Mouse (Mus musculus) forebrain, embryonic 12.5 days (tissue): Measurements from ENCODE around the gene Ankrd22. TPM values are rescaled to one million over a fixed set of nuclear protein-coding genes. Genes with fewer than 3 reads are reported as not detected.

Source experiments
- ATAC-seq: fragments of 200-750 bp; cut with Nextera tagmentation; 2 replicates; pipeline ENCODE4 v1.8.0; 2017; ENCODE audit warnings: moderate TSS enrichment; ENCODE audit not compliant: low FRiP score
- H3K27ac ChIP-seq: fragments of 300-500 bp; sonication (generic); 2 replicates; pipeline ENCODE4 v1.5.1; 2016; ENCODE audit warnings: mild to moderate bottlenecking
- H3K27me3 ChIP-seq: fragments of 300-500 bp; sonication (generic); 2 replicates; pipeline ENCODE4 v1.6.1; 2016; ENCODE audit warnings: mild to moderate bottlenecking
- H3K36me3 ChIP-seq: fragments of 300-500 bp; sonication (generic); replicated peaks from 2 replicates; pipeline ENCODE4 v1.6.1; 2016; ENCODE audit warnings: mild to moderate bottlenecking
- H3K4me1 ChIP-seq: fragments of 300-500 bp; sonication (generic); 2 replicates; pipeline ENCODE4 v1.6.1; 2016
- H3K4me2 ChIP-seq: fragments of 300-500 bp; sonication (generic); 2 replicates; pipeline ENCODE4 v1.6.1; 2016; ENCODE audit warnings: mild to moderate bottlenecking, moderate library complexity
- H3K4me3 ChIP-seq: fragments of 300-500 bp; sonication (generic); replicated peaks from 2 replicates; pipeline ENCODE4 v1.5.1; 2016; ENCODE audit warnings: mild to moderate bottlenecking
- H3K9ac ChIP-seq: fragments of 300-500 bp; sonication (generic); 2 replicates; pipeline ENCODE4 v1.6.1; 2016; ENCODE audit warnings: mild to moderate bottlenecking
- H3K9me3 ChIP-seq: fragments of 300-500 bp; sonication (generic); 2 replicates; pipeline ENCODE4 v1.6.1; 2016
- WGBS: fragments of 180-500 bp; shearing (Covaris S2); methylation state at CpG from one replicate; pipeline ENCODE4 v1.1.7; 2016; 5-methylcytosine and 5-hydroxymethylcytosine counted together
- polyA plus RNA-seq: library from polyadenylated mRNA; unstranded; fragments of >200 nt; fragmentation: Nextera tagmentation; extraction: Ambion mirVana; gene quantifications from 2 replicates; pipeline ENCODE4 v1.2.1, GENCODE M21; 2016

Gene Ankrd22
- polyA plus RNA-seq, 1 experiment from 2014 or later = not detected

DNA sequence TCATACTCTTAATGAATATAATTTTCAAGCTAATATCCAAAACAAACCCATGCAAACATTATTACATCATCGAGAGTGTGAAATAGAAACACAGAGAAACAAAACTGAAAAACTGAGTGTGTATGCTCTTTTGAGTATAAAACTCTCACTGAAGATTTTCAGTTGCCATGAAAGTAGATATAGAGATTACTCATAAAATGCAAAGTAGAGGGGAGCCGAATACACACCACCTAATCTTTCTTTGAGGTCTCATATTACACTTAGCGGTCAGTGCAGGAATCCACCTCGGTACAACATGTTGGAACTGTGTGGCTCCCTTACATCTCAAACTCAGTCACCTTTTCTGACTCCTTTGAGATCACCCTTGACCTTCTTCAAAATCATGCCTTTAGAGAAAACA lies 46.2 kb downstream of the Ankrd22 start:
- Histone ChIP-seq H3K27me3 (no peaks in the 10 kb centered on the region), H3K4me3 (no peak overlapping the region), H3K9ac (no peak overlapping the region), H3K4me1 (no peaks in the 10 kb centered on the region), H3K9me3 (no peaks in the 10 kb centered on the region), H3K4me2 (no peak overlapping the region), H3K27ac (no peak overlapping the region), H3K36me3 (no peaks in the 10 kb centered on the region)
- 86% methylated on average over 4 of the region's 4 CpGs for WGBS
- no peak for ATAC-seq

- Histone ChIP-seq H3K36me3 (no peaks in the 10 kb centered on the region), H3K4me3 (no peak overlapping the region), H3K9ac (no peak overlapping the region), H3K27me3 (no peaks in the 10 kb centered on the region), H3K27ac (no peak overlapping the region), H3K9me3 (no peaks in the 10 kb centered on the region), H3K4me2 (no peak overlapping the region), H3K4me1 (no peaks in the 10 kb centered on the region)
- no peak for ATAC-seq
- WGBS = 89% methylated on average over 1 of the region's 1 CpGs
Measured at GRCm38 (mm10) chr19:34119102-34119501, 46.8 kb downstream of the Ankrd22 start.

- H3K4me1 ChIP-seq = no peaks in the 10 kb centered on the region
- H3K36me3 ChIP-seq = no peaks in the 10 kb centered on the region
- no peaks in the 10 kb centered on the region for H3K27me3 ChIP-seq
- 93% methylated on average over 3 of the region's 3 CpGs for WGBS
- H3K4me3 ChIP-seq = no peak overlapping the region
- no peak for ATAC-seq
- H3K27ac ChIP-seq = no peak overlapping the region
- H3K4me2 ChIP-seq = no peak overlapping the region
- H3K9me3 ChIP-seq = no peaks in the 10 kb centered on the region
- H3K9ac ChIP-seq = no peak overlapping the region
Measured at GRCm38 (mm10) chr19:34104841-34105240, 61.0 kb downstream of the Ankrd22 start.

DNA sequence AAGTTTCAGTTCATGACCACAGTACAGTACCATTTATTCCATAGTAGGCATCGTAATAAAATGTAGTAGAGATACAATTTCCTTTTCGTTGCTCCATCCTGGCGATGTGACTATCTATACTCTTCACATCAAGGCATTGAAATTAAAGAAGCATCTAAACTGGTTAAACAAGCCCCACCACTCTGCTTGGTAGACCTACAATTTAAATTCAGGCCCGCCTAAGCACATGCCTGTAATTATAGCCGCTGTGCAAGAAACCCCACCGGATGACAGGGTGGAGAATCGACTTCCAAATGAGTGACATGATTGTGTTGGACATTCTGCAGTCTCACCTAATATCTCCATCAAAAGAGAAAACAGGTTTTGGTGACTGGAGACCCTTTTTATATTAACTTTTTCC lies 64.0 kb downstream of the Ankrd22 start:
- Histone ChIP-seq H3K9me3 (no peaks in the 10 kb centered on the region), H3K27ac (no peak overlapping the region), H3K4me2 (no peak overlapping the region), H3K4me3 (no peak overlapping the region), H3K4me1 (no peaks in the 10 kb centered on the region), H3K9ac (no peak overlapping the region), H3K36me3 (no peaks in the 10 kb centered on the region), H3K27me3 (no peaks in the 10 kb centered on the region)
- ATAC-seq = no peak
- 92% methylated on average over 7 of the region's 7 CpGs for WGBS

DNA sequence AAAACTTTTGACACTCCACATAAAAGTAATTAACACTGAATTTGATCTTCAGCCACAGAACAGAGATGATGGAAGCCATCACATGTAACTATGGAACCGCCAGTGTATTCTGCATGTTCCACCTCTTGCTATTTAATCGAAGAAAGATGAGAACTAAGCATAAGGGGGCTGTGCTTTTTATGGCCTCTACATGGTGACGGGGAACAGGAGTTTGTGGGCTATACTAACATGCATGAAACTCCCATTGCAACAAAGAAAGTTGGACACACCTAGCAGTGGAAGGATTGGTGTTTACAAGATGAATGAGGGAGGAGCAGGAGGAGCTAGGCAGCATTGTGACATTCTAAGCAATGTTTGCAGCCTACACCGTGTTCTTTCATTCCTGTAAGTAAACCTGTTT lies 65.2 kb downstream of the Ankrd22 start, which contains the start of gene Lipm:
TSS of gene Lipm (plus strand) at position 301 of the 400 bp plus-strand sequence.
- ATAC-seq = no peak
- 88% methylated on average over 4 of the region's 4 CpGs for WGBS
- H3K9ac ChIP-seq = no peak within 1 kb of the TSS

DNA sequence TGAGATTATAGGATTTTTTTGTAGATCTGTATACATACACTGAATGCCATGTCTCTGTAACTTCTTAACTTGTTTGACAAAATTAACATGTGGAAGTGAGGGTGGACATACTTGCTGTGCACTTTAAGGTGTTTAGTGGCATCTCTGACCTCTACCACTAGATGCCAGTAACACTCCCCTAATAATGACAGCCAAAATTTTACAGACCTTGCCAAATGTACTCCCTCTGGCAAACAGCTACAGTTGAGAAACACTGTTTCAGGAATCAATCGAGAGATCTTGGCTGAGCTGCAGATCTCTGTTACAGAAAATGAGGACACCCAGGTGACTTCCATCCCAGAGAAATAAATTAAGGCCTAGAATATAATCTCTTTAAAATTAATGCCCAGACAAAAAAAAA lies 69.6 kb downstream of the Ankrd22 start:
- WGBS = 85% methylated on average over 1 of the region's 1 CpGs
- Histone ChIP-seq H3K9ac (no peak overlapping the region), H3K4me2 (no peak overlapping the region), H3K27ac (no peak overlapping the region), H3K4me1 (no peaks in the 10 kb centered on the region), H3K36me3 (no peaks in the 10 kb centered on the region), H3K4me3 (no peak overlapping the region), H3K27me3 (no peaks in the 10 kb centered on the region), H3K9me3 (no peaks in the 10 kb centered on the region)
- no peak for ATAC-seq

More for the DNA sequence above, 65.2 kb downstream of the Ankrd22 start, which contains the start of gene Lipm:
- H3K36me3 ChIP-seq = no peaks in the 10 kb centered on the region
- H3K4me2 ChIP-seq = no peak within 1 kb of the TSS
- H3K27me3 ChIP-seq = no peaks in the 10 kb centered on the region
- H3K4me1 ChIP-seq = no peaks in the 10 kb centered on the region
- H3K27ac ChIP-seq = no peak within 1 kb of the TSS
- H3K9me3 ChIP-seq = no peaks in the 10 kb centered on the region
- H3K4me3 ChIP-seq = no peak within 1 kb of the TSS

GRCm38 (mm10) chr19:34095381-34095780 lies 70.5 kb downstream of the Ankrd22 start:
- Histone ChIP-seq H3K9me3 (no peaks in the 10 kb centered on the region), H3K4me3 (no peak overlapping the region), H3K4me1 (no peaks in the 10 kb centered on the region), H3K36me3 (no peaks in the 10 kb centered on the region), H3K4me2 (no peak overlapping the region), H3K27me3 (no peaks in the 10 kb centered on the region), H3K9ac (no peak overlapping the region), H3K27ac (no peak overlapping the region)
- ATAC-seq = no peak
- 82% methylated on average over 5 of the region's 5 CpGs for WGBS

DNA sequence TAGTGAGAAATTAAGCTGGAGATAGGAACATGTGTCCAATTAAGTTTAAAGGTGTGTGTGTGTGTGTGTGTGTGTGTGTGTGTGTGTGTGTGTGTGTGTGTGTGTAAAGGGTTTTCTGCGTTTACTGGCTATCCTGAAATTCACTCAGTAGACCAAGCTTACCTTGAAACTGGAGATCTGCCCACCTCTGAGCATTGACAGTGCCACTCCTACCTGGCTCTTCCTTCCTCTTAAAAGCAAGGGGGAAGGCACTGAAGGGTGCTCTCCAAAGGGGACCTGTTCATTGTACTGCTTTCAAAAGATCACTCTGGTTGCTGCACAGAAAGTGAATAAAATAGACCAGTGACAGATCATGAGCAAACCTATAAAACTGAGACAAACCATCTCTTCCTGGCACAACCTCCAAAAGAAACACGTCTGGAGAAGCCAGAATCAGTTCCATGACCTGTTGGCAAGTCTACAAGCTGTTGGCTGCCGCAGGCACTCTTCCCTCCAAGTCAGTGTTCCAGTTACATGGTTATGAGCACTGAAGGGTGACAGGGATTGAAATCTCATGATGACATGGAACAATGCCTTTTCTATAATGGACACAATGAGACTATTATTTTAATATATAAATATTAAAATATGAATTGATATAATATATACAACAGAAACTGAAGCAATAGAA lies 76.7 kb downstream of the Ankrd22 start:
- H3K27me3 ChIP-seq = no peaks in the 10 kb centered on the region
- no peak overlapping the region for H3K4me2 ChIP-seq
- WGBS = 79% methylated on average over 3 of the region's 3 CpGs
- no peaks in the 10 kb centered on the region for H3K36me3 ChIP-seq
- ATAC-seq = no peak
- no peaks in the 10 kb centered on the region for H3K9me3 ChIP-seq
- H3K4me1 ChIP-seq = no peaks in the 10 kb centered on the region
- H3K27ac ChIP-seq = no peak overlapping the region
- no peak overlapping the region for H3K4me3 ChIP-seq
- H3K9ac ChIP-seq = no peak overlapping the region

- Histone ChIP-seq H3K9me3 (no peaks in the 10 kb centered on the region), H3K4me1 (no peaks in the 10 kb centered on the region), H3K4me3 (no peak overlapping the region), H3K27me3 (no peaks in the 10 kb centered on the region), H3K9ac (no peak overlapping the region), H3K36me3 (no peaks in the 10 kb centered on the region), H3K27ac (no peak overlapping the region), H3K4me2 (no peak overlapping the region)
- no peak for ATAC-seq
- WGBS = 76% methylated on average over 2 of the region's 2 CpGs
Measured at GRCm38 (mm10) chr19:34078130-34078529, 87.7 kb downstream of the Ankrd22 start.

- Histone ChIP-seq H3K4me2 (no peak overlapping the region), H3K9ac (no peak overlapping the region), H3K4me3 (no peak overlapping the region), H3K4me1 (no peaks in the 10 kb centered on the region), H3K27ac (no peak overlapping the region), H3K9me3 (no peaks in the 10 kb centered on the region), H3K36me3 (no peaks in the 10 kb centered on the region), H3K27me3 (no peaks in the 10 kb centered on the region)
- no peak for ATAC-seq
Measured at GRCm38 (mm10) chr19:34074239-34074638, 91.6 kb downstream of the Ankrd22 start.

Other genes starting within 250 kb of the Ankrd22 start
- not detected in 2 replicates for gene Lipf, start 204.9 kb downstream of the Ankrd22 start, polyA plus RNA-seq
- gene Lipk, start 157.8 kb downstream of the Ankrd22 start, polyA plus RNA-seq = not detected in 2 replicates
- gene Lipn, start 98.7 kb downstream of the Ankrd22 start, polyA plus RNA-seq = not detected in 2 replicates
- gene Lipm, start 65.1 kb downstream of the Ankrd22 start, polyA plus RNA-seq = 0.12 TPM in 1 of 2 replicates, not detected in the other
- 2.5 and 3.2 TPM in 2 replicates for gene Stambpl1, start 26.2 kb upstream of the Ankrd22 start, polyA plus RNA-seq
- gene Acta2, start 89.5 kb upstream of the Ankrd22 start, polyA plus RNA-seq = 22.7 and 43.7 TPM in 2 replicates
- 0.32 and 0.55 TPM in 2 replicates for gene Fas, start 124.6 kb upstream of the Ankrd22 start, polyA plus RNA-seq